Mouse (Mus musculus) megakaryocyte, embryonic 14.5 days (primary cell): ENCODE results near the gene Fign. TPM values are rescaled to one million over a fixed set of nuclear protein-coding genes. Genes with fewer than 3 reads are reported as not detected.
A peak's percentile ranks its signal among the peaks of the same experiment; 100 is the strongest.

Experiments used
- H3K27me3 ChIP-seq: replicated peaks from 2 replicates; pipeline ENCODE3; 2012; ENCODE audit warnings: inconsistent platforms
- H3K36me3 ChIP-seq: replicated peaks from 2 replicates; pipeline ENCODE3; 2012; ENCODE audit warnings: low read length, inconsistent platforms, mixed read lengths
- H3K4me1 ChIP-seq: 2 replicates; pipeline ENCODE4 v1.6.1; 2012; ENCODE audit warnings: inconsistent platforms
- H3K4me3 ChIP-seq: replicated peaks from 2 replicates; pipeline ENCODE3; 2012; ENCODE audit warnings: moderate library complexity, mild to moderate bottlenecking, inconsistent platforms
- H3K9me3 ChIP-seq: 2 replicates; pipeline ENCODE4 v1.6.1; 2012; ENCODE audit warnings: inconsistent platforms
- FLI1 ChIP-seq: IDR thresholded peaks from 2 replicates; pipeline ENCODE4 v1.6.1; 2012; ENCODE audit warnings: low read length, inconsistent platforms, mixed read lengths
- GATA1 ChIP-seq: IDR thresholded peaks from 3 replicates; pipeline ENCODE4 v1.6.1; 2012; ENCODE audit warnings: mixed read lengths, low read length, inconsistent platforms, borderline replicate concordance
- polyA plus RNA-seq: library from polyadenylated mRNA; stranded (reverse); fragments of >175 nt; gene quantifications from 2 replicates; pipeline ENCODE4 v1.2.3, GENCODE M21; 2012; ENCODE audit warnings: low replicate concordance; ENCODE audit not compliant: insufficient read depth

The Fign gene
- polyA plus RNA-seq = not detected in 2 replicates

DNA sequence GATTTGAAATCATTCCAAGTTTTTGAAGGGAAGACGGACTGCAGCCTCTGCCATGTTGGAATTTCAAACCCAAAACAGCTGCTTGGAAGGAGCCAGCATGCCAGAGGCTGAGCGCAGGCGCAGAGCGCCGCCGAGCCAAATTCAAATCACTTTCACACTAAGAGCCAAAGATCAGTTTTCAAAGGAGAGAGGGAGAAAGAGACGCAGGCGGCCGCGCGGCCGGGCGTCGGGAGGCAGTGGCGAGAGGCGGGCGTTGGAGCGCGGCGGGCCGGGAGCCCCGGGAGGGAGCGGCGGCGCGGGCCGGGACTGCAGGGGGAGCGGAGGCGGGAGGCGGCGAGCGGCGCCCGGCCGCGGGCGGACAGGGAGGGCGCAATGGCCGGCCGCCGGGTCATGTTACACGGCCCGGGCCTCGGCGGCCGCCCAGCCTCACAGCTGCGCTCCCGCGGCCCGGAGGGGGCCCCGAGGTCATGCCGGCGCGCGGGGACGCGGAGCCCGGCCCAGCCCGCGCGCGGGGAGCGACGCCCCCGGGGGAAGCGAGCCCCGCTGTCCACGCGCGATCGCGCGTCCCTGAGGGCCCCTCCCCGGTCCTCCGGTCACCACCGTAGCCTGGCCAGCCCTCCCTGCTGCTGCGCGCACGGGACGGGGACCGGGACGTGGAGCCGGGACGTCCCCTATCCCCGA lies at the start of gene Fign:
TSS of gene Fign (minus strand) at position 102 of the 681 bp plus-strand sequence.
- Histone ChIP-seq H3K4me3 (peak within 1 kb of the TSS; percentile 89), H3K4me1 (peaks cover 10% of the 10 kb centered on the region), H3K27me3 (peaks cover 31% of the 10 kb centered on the region), H3K36me3 (no peaks in the 10 kb centered on the region), H3K9me3 (peaks cover 5% of the 10 kb centered on the region; the same call in 1 of the 2 replicates)
- no peak for TF ChIP-seq FLI1
- no peak for TF ChIP-seq GATA1

DNA sequence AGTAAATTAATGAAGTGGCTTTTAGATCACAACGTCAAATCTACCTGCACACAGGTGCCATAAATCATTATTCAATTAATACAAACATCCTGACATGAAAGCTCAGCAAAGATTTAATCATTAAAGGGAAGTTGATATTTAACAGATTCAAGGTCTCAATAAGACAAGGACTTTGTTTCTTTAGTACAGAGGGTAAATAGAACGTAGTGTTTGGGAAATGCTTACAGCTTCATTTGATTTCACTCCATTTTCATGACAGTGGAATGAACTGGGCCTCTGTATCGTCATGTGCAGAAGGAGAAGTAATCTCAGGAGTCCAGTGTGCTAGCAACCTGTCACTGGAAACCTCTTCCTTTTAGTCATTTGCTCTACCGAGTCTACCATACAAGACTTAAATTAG lies 35.8 kb upstream of the Fign start:
- Histone ChIP-seq H3K4me1 (no peaks in the 10 kb centered on the region), H3K4me3 (no peak overlapping the region), H3K9me3 (no peaks in the 10 kb centered on the region), H3K27me3 (no peaks in the 10 kb centered on the region), H3K36me3 (no peaks in the 10 kb centered on the region)
- no peak for TF ChIP-seq GATA1
- TF ChIP-seq FLI1 = no peak

DNA sequence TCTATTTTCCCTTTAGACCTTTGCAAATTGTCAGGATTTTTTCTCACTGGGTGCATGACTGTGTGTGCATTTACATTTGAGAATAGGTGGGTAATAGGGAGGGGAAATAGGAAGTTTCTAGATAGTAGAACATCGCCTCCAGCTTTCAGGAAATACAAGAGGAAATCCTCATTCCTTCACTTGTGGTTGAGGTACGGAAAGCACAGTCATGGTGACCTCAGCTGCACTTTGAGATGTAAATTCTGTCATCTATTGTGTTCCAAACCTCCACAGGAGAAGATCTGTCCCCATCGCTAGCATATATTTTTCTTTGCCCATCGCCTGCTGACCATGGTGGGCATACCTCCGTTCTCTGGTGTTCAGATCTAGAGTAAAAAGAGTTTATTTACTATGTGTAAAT lies 22.7 kb upstream of the Fign start:
- TF ChIP-seq FLI1 (no peak), GATA1 (no peak)
- Histone ChIP-seq H3K4me3 (no peak overlapping the region), H3K27me3 (no peaks in the 10 kb centered on the region), H3K4me1 (no peaks in the 10 kb centered on the region), H3K9me3 (no peaks in the 10 kb centered on the region; the same call in 1 of the 2 replicates), H3K36me3 (no peaks in the 10 kb centered on the region)

DNA sequence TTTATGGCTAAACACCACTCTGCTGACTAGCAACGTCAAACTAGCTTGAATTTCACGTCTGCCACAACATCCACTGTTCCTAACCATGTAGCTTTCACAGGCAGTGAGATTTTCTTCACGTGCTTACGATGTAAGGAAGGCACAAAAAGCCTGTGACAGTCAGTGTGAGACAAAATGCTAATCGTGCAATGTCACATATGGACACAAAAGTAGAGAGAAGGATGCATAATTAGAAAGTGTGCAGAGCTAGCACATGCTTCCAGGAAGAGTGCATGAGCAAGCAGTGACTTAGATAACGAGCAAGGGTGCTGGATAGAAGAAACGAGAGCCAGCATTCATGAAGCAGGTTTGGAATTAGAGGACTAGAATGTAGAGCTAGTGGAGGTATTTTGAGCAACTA lies 18.8 kb upstream of the Fign start:
- Histone ChIP-seq H3K27me3 (no peaks in the 10 kb centered on the region), H3K36me3 (no peaks in the 10 kb centered on the region), H3K9me3 (no peaks in the 10 kb centered on the region; the same call in 1 of the 2 replicates), H3K4me3 (no peak overlapping the region), H3K4me1 (no peaks in the 10 kb centered on the region)
- no peak for TF ChIP-seq GATA1
- TF ChIP-seq FLI1 = no peak

DNA sequence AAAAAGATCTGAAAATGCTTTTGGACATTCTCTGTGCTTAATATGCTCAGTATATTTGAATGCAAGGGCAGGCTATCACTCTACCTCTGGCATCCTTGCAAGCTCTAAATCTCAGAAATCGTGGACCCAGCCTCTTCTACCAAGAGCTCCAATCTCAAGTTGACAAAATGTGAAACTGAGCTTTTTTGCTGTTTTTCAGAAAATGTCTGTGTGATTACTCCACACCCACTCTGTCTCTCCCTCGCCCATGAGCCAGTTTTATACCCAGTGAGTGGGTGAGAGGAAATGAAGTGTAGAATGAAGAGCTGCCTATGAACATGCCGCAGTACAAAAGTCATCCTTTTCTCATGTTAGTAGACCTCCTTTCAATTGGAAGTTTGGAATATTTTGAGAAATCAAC lies 13.3 kb upstream of the Fign start:
- Histone ChIP-seq H3K36me3 (no peaks in the 10 kb centered on the region), H3K9me3 (no peaks in the 10 kb centered on the region), H3K4me1 (no peaks in the 10 kb centered on the region), H3K4me3 (no peak overlapping the region), H3K27me3 (no peaks in the 10 kb centered on the region)
- TF ChIP-seq FLI1 (no peak), GATA1 (no peak)

DNA sequence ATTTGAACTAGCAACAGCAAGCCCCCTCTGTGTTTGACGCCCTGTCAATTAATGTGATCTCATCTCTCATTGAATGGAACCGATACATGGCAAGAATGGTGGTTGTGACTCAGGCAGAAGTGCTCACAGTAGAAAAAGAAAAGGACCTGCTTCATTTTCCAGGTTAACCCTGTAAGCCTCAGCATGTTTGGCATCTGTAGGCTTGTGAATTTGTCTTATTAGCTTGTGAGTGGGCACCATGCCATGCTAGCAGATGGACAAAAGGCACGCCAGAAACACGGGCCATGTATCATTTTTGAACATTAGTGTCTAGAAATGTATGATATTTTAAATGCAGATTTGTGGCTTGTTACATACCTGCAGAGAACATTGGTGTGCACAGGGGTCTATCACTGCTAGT lies 12.0 kb upstream of the Fign start:
- Histone ChIP-seq H3K4me3 (no peak overlapping the region), H3K4me1 (no peaks in the 10 kb centered on the region), H3K27me3 (no peaks in the 10 kb centered on the region), H3K36me3 (no peaks in the 10 kb centered on the region), H3K9me3 (no peaks in the 10 kb centered on the region)
- TF ChIP-seq FLI1 = no peak
- TF ChIP-seq GATA1 = no peak

DNA sequence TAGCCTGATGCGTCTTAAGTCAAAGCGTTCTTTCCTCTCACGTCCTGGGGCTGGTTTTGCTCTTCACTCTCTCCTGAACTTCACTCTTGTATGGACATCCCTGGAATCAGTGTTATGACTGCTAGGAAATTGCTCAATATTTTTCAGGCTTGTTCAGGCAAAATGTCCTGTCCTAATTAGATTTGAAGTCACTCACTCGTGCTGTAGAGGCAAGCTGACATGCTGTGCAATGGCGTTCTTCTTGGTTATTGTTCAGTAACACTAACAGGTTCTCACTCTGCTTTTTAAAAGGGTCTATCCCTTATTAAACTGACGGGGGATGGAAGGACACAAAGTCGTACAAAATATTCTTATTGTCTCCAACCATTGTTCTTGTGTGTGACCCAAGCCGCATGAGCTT lies 10.2 kb upstream of the Fign start:
- Histone ChIP-seq H3K4me3 (no peak overlapping the region), H3K4me1 (no peaks in the 10 kb centered on the region), H3K36me3 (no peaks in the 10 kb centered on the region), H3K27me3 (no peaks in the 10 kb centered on the region), H3K9me3 (no peaks in the 10 kb centered on the region)
- TF ChIP-seq FLI1 (no peak), GATA1 (no peak)

DNA sequence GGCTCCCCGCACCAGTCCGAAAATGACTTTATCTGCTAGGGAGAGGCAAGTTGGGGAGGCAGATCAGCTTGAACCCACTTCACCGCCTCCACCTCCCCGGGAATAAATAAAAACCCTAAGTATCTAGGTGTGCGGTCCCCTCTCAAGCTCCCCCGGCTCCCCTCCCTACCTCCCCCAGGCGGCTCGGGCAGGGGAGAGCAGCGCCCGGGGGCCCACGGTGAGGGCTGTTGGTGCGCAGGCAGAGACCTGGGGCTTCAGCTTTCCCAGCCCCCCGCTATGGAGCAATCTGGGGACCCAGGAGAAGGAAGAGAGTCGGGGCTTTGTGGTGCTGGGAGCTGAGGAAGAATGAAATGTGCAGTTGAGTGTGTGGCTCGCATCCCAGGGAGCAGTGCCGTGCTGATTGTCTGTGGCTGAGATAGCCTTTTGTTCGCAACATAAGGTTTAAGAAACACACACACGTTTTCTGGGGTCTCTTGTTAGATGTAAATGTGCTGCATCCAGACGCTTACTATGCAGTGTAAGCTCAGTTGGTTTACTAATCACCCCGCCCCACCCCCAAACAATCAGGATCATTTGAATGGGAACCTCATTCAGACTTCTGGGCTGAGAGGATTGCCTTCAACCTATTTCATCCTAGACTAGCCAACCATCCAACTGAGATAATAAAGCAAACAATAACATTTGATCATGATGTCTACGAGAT lies 931 bp upstream of the Fign start:
- Histone ChIP-seq H3K36me3 (no peaks in the 10 kb centered on the region), H3K9me3 (peaks cover 5% of the 10 kb centered on the region; the same call in 1 of the 2 replicates), H3K27me3 (peaks cover 31% of the 10 kb centered on the region), H3K4me1 (peaks cover 10% of the 10 kb centered on the region), H3K4me3 (peak overlapping the region; percentile 89)
- no peak for TF ChIP-seq GATA1
- no peak for TF ChIP-seq FLI1

DNA sequence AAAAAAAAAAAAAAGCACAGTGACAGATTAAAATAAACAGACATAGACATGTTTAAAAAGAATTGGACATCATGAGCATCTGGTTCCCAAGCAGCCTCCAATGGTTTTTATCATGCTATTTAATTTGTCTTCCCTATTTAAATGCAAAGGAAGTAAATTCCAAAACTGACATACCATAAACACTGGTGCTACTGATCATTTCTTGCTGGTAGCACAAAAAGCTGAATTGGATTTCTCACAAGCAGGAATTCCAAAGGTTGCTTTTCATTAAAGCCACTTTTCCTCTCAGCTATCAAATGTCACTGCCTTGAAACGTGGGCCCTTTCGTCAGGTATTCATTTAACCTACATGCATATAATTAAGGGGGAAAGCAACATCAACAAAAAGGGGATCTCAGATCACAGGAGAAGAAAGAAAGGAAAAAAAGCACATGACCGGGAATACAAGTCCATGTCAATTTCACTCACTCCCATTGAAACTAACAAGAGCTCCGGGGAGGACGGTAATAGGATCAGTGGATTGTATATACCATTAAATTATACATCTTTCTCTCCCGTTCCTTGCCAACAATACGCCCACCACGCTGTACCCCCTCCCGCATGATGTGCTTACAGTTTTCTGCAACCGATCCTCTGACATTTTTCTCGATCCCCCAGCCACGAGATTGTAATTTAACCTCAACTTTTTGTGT lies 972 bp downstream of the Fign start:
- Histone ChIP-seq H3K4me1 (peaks cover 10% of the 10 kb centered on the region), H3K27me3 (peaks cover 31% of the 10 kb centered on the region), H3K4me3 (peak overlapping the region; percentile 82), H3K9me3 (peaks cover 5% of the 10 kb centered on the region; the same call in 1 of the 2 replicates), H3K36me3 (no peaks in the 10 kb centered on the region)
- no peak for TF ChIP-seq FLI1
- no peak for TF ChIP-seq GATA1
